Mouse (Mus musculus) lung, embryonic 16.5 days (tissue): Measurements from ENCODE around the gene Galnt10. TPM values are rescaled to one million over a fixed set of nuclear protein-coding genes. Genes with fewer than 3 reads are reported as not detected.

Experiments
- ATAC-seq: fragments of 200-750 bp; cut with Nextera tagmentation; 2 replicates; pipeline ENCODE4 v1.8.0; 2017; ENCODE audit warnings: low read depth, mild to moderate bottlenecking, moderate library complexity
- H3K27ac ChIP-seq: fragments of 300-500 bp; sonication (generic); 2 replicates; pipeline ENCODE4 v1.5.1; 2014; ENCODE audit warnings: mild to moderate bottlenecking, control low read depth, low read length
- H3K27me3 ChIP-seq: fragments of 300-500 bp; sonication (generic); 2 replicates; pipeline ENCODE4 v1.6.1; 2014; ENCODE audit warnings: low read depth, low read length, mixed read lengths; ENCODE audit not compliant: control insufficient read depth, insufficient read depth
- H3K36me3 ChIP-seq: fragments of 300-500 bp; sonication (generic); 2 replicates; pipeline ENCODE4 v1.6.1; 2014; ENCODE audit warnings: low read length; ENCODE audit not compliant: control insufficient read depth, insufficient read depth
- H3K4me1 ChIP-seq: fragments of 300-500 bp; sonication (generic); replicated peaks from 2 replicates; pipeline ENCODE4 v1.6.1; 2014; ENCODE audit warnings: low read length, mixed read lengths; ENCODE audit not compliant: control insufficient read depth, insufficient read depth
- H3K4me2 ChIP-seq: fragments of 300-500 bp; sonication (generic); 2 replicates; pipeline ENCODE4 v1.6.1; 2014; ENCODE audit warnings: low read depth, low read length, control low read depth
- H3K4me3 ChIP-seq: fragments of 300-500 bp; sonication (generic); 2 replicates; pipeline ENCODE4 v1.5.1; 2014; ENCODE audit warnings: mild to moderate bottlenecking, low read length, control low read depth
- H3K9ac ChIP-seq: fragments of 300-500 bp; sonication (generic); 2 replicates; pipeline ENCODE4 v1.6.1; 2014; ENCODE audit warnings: low read length, control low read depth
- H3K9me3 ChIP-seq: fragments of 300-500 bp; sonication (generic); 2 replicates; pipeline ENCODE4 v1.6.1; 2016; ENCODE audit warnings: low read length; ENCODE audit not compliant: control insufficient read depth
- WGBS: fragments of 180-500 bp; shearing (Covaris S2); extraction: QIAGEN DNeasy Blood & Tissue Kit; methylation state at CpG from one replicate; pipeline ENCODE4 v1.1.7; 2014; 5-methylcytosine and 5-hydroxymethylcytosine counted together
- polyA plus RNA-seq: library from polyadenylated mRNA; unstranded; fragments of >200 nt; fragmentation: Nextera tagmentation; extraction: Ambion mirVana; gene quantifications from 2 replicates; pipeline ENCODE4 v1.2.1, GENCODE M21; 2015

The Galnt10 gene
- polyA plus RNA-seq, 1 experiment from 2014 or later = 12.8 TPM

- Histone ChIP-seq H3K9ac (no peak overlapping the region), H3K4me3 (no peak overlapping the region), H3K27me3 (peaks cover 3% of the 10 kb centered on the region), H3K36me3 (no peaks in the 10 kb centered on the region), H3K4me1 (peaks cover 12% of the 10 kb centered on the region), H3K27ac (no peak overlapping the region), H3K4me2 (no peak overlapping the region), H3K9me3 (no peaks in the 10 kb centered on the region)
- ATAC-seq = no peak
- WGBS = 58% methylated on average over 7 of the region's 7 CpGs
These were observed 13.3 kb upstream of the Galnt10 start for GRCm38 (mm10) chr11:57631805-57632485.

GRCm38 (mm10) chr11:57633006-57633405 is 12.2 kb upstream of the Galnt10 start:
- H3K9me3 ChIP-seq = no peaks in the 10 kb centered on the region
- H3K4me3 ChIP-seq = no peak overlapping the region
- H3K4me1 ChIP-seq = peaks cover 6% of the 10 kb centered on the region
- 88% methylated on average over 2 of the region's 2 CpGs for WGBS
- H3K27me3 ChIP-seq = peaks cover 3% of the 10 kb centered on the region
- no peaks in the 10 kb centered on the region for H3K36me3 ChIP-seq
- H3K9ac ChIP-seq = no peak overlapping the region
- no peak overlapping the region for H3K27ac ChIP-seq
- no peak overlapping the region for H3K4me2 ChIP-seq
- no peak for ATAC-seq

GRCm38 (mm10) chr11:57633975-57634585 is 11.2 kb upstream of the Galnt10 start:
- Histone ChIP-seq H3K9me3 (no peaks in the 10 kb centered on the region), H3K36me3 (no peaks in the 10 kb centered on the region), H3K4me1 (0 out of 2 replicates have a peak, but pooled peaks cover 5% of the 10 kb centered on the region), H3K4me2 (no peak overlapping the region), H3K9ac (no peak overlapping the region), H3K27me3 (peaks cover 3% of the 10 kb centered on the region), H3K4me3 (no peak overlapping the region), H3K27ac (no peak overlapping the region)
- no peak for ATAC-seq
- WGBS = 51% methylated on average over 6 of the region's 6 CpGs

GRCm38 (mm10) chr11:57635148-57635547 is 10.1 kb upstream of the Galnt10 start:
- no peak for ATAC-seq
- no peak overlapping the region for H3K27ac ChIP-seq
- no peak overlapping the region for H3K4me2 ChIP-seq
- H3K36me3 ChIP-seq = no peaks in the 10 kb centered on the region
- no peak overlapping the region for H3K9ac ChIP-seq
- H3K4me1 ChIP-seq = 0 out of 2 replicates have a peak, but pooled peaks cover 5% of the 10 kb centered on the region
- H3K4me3 ChIP-seq = no peak overlapping the region
- peaks cover 3% of the 10 kb centered on the region for H3K27me3 ChIP-seq
- 17% methylated on average over 9 of the region's 9 CpGs for WGBS
- no peaks in the 10 kb centered on the region for H3K9me3 ChIP-seq

- Histone ChIP-seq H3K4me2 (peak overlapping the region; percentile 98), H3K36me3 (no peaks in the 10 kb centered on the region), H3K9me3 (no peaks in the 10 kb centered on the region), H3K27me3 (no peaks in the 10 kb centered on the region; the same call in none of the 2 replicates), H3K27ac (no peak overlapping the region), H3K4me1 (peaks cover 3% of the 10 kb centered on the region; the same call in 1 of the 2 replicates), H3K9ac (no peak overlapping the region), H3K4me3 (no peak overlapping the region; the same call in 1 of the 2 replicates)
- no peak for ATAC-seq
- 56% methylated on average over 2 of the region's 2 CpGs for WGBS
These were observed 1.6 kb upstream of the Galnt10 start for GRCm38 (mm10) chr11:57643691-57644090.

- Histone ChIP-seq H3K27me3 (no peaks in the 10 kb centered on the region; the same call in none of the 2 replicates), H3K9ac (peak overlapping the region; percentile 87), H3K4me1 (peaks cover 3% of the 10 kb centered on the region; the same call in 1 of the 2 replicates), H3K9me3 (no peaks in the 10 kb centered on the region), H3K27ac (peak overlapping the region; percentile 71), H3K4me2 (peak overlapping the region; percentile 98), H3K4me3 (peak overlapping the region; percentile 78), H3K36me3 (no peaks in the 10 kb centered on the region)
- peak; percentile 60 for ATAC-seq
- under 1% methylated on average over 30 of the region's 30 CpGs for WGBS
These were observed 811 bp upstream of the Galnt10 start for GRCm38 (mm10) chr11:57644245-57645017.

DNA sequence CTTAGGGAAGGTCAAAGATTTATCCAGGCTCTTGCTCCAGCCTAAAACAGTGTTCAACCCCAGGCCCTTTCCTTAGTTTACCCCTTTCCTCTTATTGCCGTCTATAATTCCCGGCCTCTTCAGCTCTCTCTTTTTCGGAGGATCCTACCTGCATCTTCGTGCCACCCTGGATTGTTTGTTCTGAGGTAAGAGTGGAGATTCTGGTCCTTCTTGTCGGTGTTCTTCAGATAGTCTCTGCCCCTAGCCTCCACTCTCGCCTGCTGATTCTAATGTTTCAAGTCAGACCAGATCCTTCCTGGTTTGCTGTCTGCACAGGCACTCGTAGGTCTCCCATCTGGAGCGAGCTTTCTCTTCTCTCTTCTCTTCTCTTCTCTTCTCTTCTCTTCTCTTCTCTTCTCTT is 605 bp downstream of the Galnt10 start:
- Histone ChIP-seq H3K9ac (peak overlapping the region; percentile 87), H3K27me3 (no peaks in the 10 kb centered on the region; the same call in none of the 2 replicates), H3K4me2 (peak overlapping the region; percentile 98), H3K4me1 (peaks cover 3% of the 10 kb centered on the region; the same call in 1 of the 2 replicates), H3K27ac (no peak overlapping the region), H3K4me3 (peak overlapping the region; percentile 78), H3K36me3 (no peaks in the 10 kb centered on the region), H3K9me3 (no peaks in the 10 kb centered on the region)
- 13% methylated on average over 8 of the region's 8 CpGs for WGBS
- no peak for ATAC-seq

- WGBS = 19% methylated on average over 1 of the region's 1 CpGs
- Histone ChIP-seq H3K4me3 (no peak overlapping the region), H3K9ac (no peak overlapping the region), H3K27me3 (no peaks in the 10 kb centered on the region; the same call in none of the 2 replicates), H3K36me3 (no peaks in the 10 kb centered on the region), H3K9me3 (no peaks in the 10 kb centered on the region), H3K4me2 (peak overlapping the region; percentile 98; the same call in 1 of the 2 replicates), H3K4me1 (peaks cover 5% of the 10 kb centered on the region; the same call in 1 of the 2 replicates), H3K27ac (no peak overlapping the region)
- ATAC-seq = no peak
These were observed 1.2 kb downstream of the Galnt10 start for GRCm38 (mm10) chr11:57646416-57646815.

- H3K4me2 ChIP-seq = no peak overlapping the region
These were observed 1.7 kb downstream of the Galnt10 start for GRCm38 (mm10) chr11:57646940-57647339.

More at GRCm38 (mm10) chr11:57646940-57647339, 1.7 kb downstream of the Galnt10 start:
- Histone ChIP-seq H3K9me3 (no peaks in the 10 kb centered on the region), H3K4me1 (peaks cover 5% of the 10 kb centered on the region; the same call in 1 of the 2 replicates), H3K36me3 (no peaks in the 10 kb centered on the region), H3K27me3 (no peaks in the 10 kb centered on the region; the same call in none of the 2 replicates), H3K4me3 (no peak overlapping the region), H3K27ac (no peak overlapping the region), H3K9ac (no peak overlapping the region)
- no peak for ATAC-seq
- WGBS = 79% methylated on average over 8 of the region's 8 CpGs
